Mouse (Mus musculus) testis, adult 2 months (tissue): ENCODE measurements around the gene Trim46. TPM values are rescaled to one million over a fixed set of nuclear protein-coding genes. Genes with fewer than 3 reads are reported as not detected.
A peak's percentile ranks its signal among the peaks of the same experiment; 100 is the strongest.

Experiments used
- H3K27ac ChIP-seq: fragments of 200-500 bp; 2 replicates; pipeline ENCODE4 v1.5.1; 2012; ENCODE audit warnings: low read depth, low read length; ENCODE audit not compliant: control insufficient read depth, insufficient read depth
- H3K27me3 ChIP-seq: fragments of 200-500 bp; 2 replicates; pipeline ENCODE4 v1.6.1; 2012; ENCODE audit warnings: mild to moderate bottlenecking, low read length, moderate library complexity; ENCODE audit not compliant: control insufficient read depth, insufficient read depth
- H3K36me3 ChIP-seq: fragments of 200-500 bp; 2 replicates; pipeline ENCODE4 v1.6.1; 2012; ENCODE audit warnings: mild to moderate bottlenecking, low read length; ENCODE audit not compliant: control insufficient read depth, insufficient read depth
- H3K4me1 ChIP-seq: fragments of 200-500 bp; 2 replicates; pipeline ENCODE4 v1.6.1; 2012; ENCODE audit warnings: low read length; ENCODE audit not compliant: control insufficient read depth, insufficient read depth
- H3K4me3 ChIP-seq: fragments of 200-500 bp; 2 replicates; pipeline ENCODE4 v1.5.1; 2012; ENCODE audit warnings: low read depth, mild to moderate bottlenecking, low read length, moderate library complexity, mixed read lengths; ENCODE audit not compliant: control insufficient read depth
- CTCF ChIP-seq: fragments of 200-500 bp; IDR thresholded peaks from 2 replicates; pipeline ENCODE4 v1.5.1; 2012; ENCODE audit warnings: low read depth, mild to moderate bottlenecking, inconsistent platforms, low read length, moderate library complexity; ENCODE audit not compliant: control insufficient read depth, insufficient read depth, insufficient replicate concordance
- POLR2A ChIP-seq: fragments of 200-500 bp; IDR thresholded peaks from 2 replicates; pipeline ENCODE4 v1.6.1; 2012; ENCODE audit warnings: low read depth, mild to moderate bottlenecking, inconsistent platforms, low read length, moderate library complexity; ENCODE audit not compliant: control insufficient read depth
- polyA plus RNA-seq: library from polyadenylated mRNA; depleted of rRNA; stranded (reverse); fragments of >200 nt; gene quantifications from 2 replicates; pipeline ENCODE4 v1.2.3, GENCODE M21; 2012; rRNA removed

Gene Trim46
- polyA plus RNA-seq, result 27.7 and 27.9 TPM in 2 replicates

GRCm38 (mm10) chr3:89246261-89247100 is at the start of gene Trim46:
Gene Trim46 (minus strand): TSS chr3:89246309.
- Histone ChIP-seq H3K27ac (peak within 1 kb of the TSS; percentile 21; the same call in 1 of the 2 replicates), H3K4me1 (peaks cover 23% of the 10 kb centered on the region), H3K36me3 (no peaks in the 10 kb centered on the region), H3K4me3 (peak within 1 kb of the TSS; percentile 88), H3K27me3 (no peaks in the 10 kb centered on the region; the same call in 1 of the 2 replicates)
- peak; percentile 60; the same call in 1 of the 2 replicates for TF ChIP-seq POLR2A
- TF ChIP-seq CTCF, result peak; percentile 99

DNA sequence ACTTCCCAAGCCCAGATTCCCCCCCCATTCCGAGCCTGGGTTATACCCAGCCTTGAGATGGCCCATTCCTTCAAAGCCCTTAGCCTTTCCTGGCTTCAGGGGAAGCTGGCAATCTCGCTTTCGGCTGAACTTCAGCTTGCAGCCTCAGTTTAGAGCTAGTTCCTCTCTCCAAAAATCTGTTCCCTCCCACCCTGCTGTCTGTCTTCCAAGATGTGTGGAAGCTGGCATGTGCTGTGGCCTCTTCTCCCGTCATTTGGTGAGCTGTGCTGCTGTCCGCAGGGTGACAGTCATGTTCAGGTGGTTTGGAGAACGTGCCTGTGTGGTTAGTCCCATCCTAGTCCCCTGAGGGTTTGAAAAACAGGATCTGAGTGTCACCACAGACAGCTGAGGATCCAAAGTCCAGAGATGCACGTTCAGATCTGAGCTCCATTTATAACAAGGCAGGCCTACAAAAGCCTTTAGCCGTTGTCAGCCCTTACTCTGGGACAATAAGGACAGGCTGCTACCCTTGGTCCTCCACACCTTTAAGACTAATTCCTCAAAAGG is 49.6 kb upstream of the Trim46 start:
- Histone ChIP-seq H3K4me3 (no peak overlapping the region), H3K27ac (no peak overlapping the region)
- TF ChIP-seq CTCF (no peak), POLR2A (no peak)

DNA sequence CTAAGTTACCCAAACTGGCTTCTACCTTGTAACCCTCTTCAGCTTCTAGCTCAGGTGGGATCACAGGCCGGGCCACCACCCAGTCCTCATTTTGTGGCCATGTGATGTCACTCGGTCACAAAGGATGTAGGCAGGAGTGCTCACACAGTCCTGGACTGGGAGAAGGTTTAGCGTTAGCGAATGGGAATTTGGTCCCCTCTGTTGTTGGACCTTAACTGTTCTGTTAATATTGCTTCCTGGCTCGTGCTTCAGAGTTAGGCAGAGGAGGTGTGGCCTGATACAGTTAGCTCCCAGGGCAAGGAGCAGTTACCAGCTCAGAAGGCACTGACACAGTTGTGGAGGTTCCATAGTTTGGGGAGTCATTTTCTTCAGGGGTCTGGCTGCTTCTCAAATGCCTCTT is 48.1 kb upstream of the Trim46 start:
- no peak overlapping the region for H3K27ac ChIP-seq
- no peaks in the 10 kb centered on the region for H3K27me3 ChIP-seq
- TF ChIP-seq POLR2A, result no peak
- no peak for TF ChIP-seq CTCF
- peaks cover under 1% of the 10 kb centered on the region; the same call in 1 of the 2 replicates for H3K4me1 ChIP-seq
- no peak overlapping the region for H3K4me3 ChIP-seq
- no peaks in the 10 kb centered on the region for H3K36me3 ChIP-seq

More for the DNA sequence above, 49.6 kb upstream of the Trim46 start:
- no peaks in the 10 kb centered on the region for H3K36me3 ChIP-seq
- no peaks in the 10 kb centered on the region for H3K27me3 ChIP-seq
- H3K4me1 ChIP-seq, result peaks cover 4% of the 10 kb centered on the region

DNA sequence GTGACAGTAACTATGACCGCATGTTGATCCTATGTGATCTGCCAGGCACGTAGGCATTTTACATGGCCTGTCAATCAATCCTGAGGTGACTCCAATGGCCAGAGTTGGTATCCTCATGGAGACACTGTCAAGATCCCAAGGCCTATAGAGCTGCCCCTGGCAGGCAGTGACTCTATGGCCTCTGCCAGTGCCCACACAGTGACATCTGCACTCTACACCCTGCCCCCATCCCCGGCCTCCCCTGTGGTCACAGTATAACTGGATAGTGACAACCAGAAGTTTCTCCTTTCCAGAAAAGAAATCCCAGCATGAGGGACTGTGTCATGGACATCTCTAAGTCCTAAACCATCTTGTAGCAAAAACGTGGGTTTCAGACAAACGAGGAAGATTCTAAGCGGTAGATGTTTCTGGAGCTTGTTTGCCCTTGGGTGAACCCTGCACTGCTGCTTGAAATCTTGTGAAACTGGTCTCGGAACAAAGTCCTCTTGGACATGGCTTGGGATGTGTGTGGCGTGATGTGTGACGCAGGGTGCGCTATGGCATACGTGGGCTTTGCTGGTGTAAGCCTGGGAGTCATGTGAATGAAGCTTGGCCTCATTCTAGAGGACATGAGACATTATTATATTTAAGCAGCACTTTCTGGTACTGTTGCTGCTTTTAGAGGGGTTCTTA is 47.3 kb upstream of the Trim46 start:
- Histone ChIP-seq H3K4me1 (no peaks in the 10 kb centered on the region), H3K27ac (no peak overlapping the region)
- TF ChIP-seq CTCF, result no peak
- no peak for TF ChIP-seq POLR2A

DNA sequence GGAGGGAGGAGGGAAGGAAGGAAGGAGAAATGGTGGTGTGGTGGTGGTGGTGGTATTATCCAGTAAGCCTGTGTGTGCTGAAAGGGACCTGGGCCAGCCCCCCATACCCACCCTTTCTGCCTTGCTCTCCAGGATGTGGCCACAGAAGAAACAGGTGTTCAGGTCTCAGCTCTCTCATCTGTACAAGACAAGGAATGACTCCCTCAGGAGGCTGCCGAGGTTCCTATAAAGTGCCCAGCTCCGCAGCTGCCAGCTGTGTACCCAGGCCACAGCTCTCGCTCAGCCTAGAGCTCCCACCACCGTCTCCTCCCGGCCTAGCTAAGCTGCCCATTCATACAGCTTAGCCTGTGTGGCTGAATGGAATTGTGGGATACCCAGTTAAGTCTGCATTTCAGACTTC is 46.2 kb upstream of the Trim46 start:
- H3K27ac ChIP-seq, result no peak overlapping the region
- no peak overlapping the region for H3K4me3 ChIP-seq
- no peaks in the 10 kb centered on the region for H3K36me3 ChIP-seq
- H3K4me1 ChIP-seq, result no peaks in the 10 kb centered on the region
- no peaks in the 10 kb centered on the region for H3K27me3 ChIP-seq
- no peak for TF ChIP-seq POLR2A
- no peak for TF ChIP-seq CTCF

More for the DNA sequence above, 47.3 kb upstream of the Trim46 start:
- no peaks in the 10 kb centered on the region for H3K36me3 ChIP-seq
- no peaks in the 10 kb centered on the region for H3K27me3 ChIP-seq
- H3K4me3 ChIP-seq, result no peak overlapping the region

- Histone ChIP-seq H3K27me3 (no peaks in the 10 kb centered on the region), H3K36me3 (no peaks in the 10 kb centered on the region), H3K27ac (no peak overlapping the region), H3K4me3 (no peak overlapping the region), H3K4me1 (no peaks in the 10 kb centered on the region)
- TF ChIP-seq POLR2A, result no peak
Observed at GRCm38 (mm10) chr3:89291874-89292273, 45.8 kb upstream of the Trim46 start.

DNA sequence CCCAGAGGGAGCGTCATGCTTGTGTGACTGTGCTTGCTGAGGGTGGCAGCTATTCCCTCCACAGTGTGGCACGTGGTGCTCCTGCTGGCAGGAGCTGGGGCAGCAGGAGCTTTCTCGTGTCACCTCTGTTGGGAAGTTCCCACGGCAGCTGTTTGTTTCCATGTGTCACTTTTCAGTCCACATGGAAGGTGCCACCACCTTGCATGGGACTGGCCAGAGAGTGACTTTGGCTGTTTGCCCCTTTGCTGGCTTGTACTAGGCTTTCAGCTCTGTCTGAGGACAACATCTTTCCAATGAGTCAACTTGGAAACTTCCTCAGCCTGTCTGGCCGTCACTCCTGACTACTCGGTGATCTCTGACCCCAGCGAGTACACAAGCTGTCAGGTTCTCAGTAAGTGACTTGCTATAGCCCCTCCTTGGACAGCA is 42.4 kb upstream of the Trim46 start:
- H3K4me1 ChIP-seq, result no peaks in the 10 kb centered on the region
- no peak overlapping the region for H3K4me3 ChIP-seq
- TF ChIP-seq CTCF (no peak), POLR2A (no peak)
- H3K36me3 ChIP-seq, result no peaks in the 10 kb centered on the region
- H3K27me3 ChIP-seq, result no peaks in the 10 kb centered on the region
- H3K27ac ChIP-seq, result no peak overlapping the region
